Mouse (Mus musculus) gastrocnemius, postnatal 4 days (tissue): Measurements from ENCODE around the gene Lor. TPM values are rescaled to one million over a fixed set of nuclear protein-coding genes. Genes with fewer than 3 reads are reported as not detected.
A peak's percentile ranks its signal among the peaks of the same experiment; 100 is the strongest.

ENCODE experiments used
- DNase-seq, 2 experiments: peaks; one replicate each; pipeline ENCODE4 v3.0.0; 2021 to 2022; ENCODE audit warnings: low spot score in 2 of 2, mixed read lengths in 2 of 2
- long read RNA-seq, 2 experiments: library from polyadenylated mRNA; stranded (forward); transcript quantifications; one replicate each; pipeline ENCODE4 v2.0.0; 2021
- microRNA-seq: library from miRNA; unstranded; fragments of <30 nt; microRNA quantifications from one replicate; pipeline ENCODE4 v1.2.0, GENCODE M21; 2021
- total RNA-seq, 2 experiments: library from RNA; stranded (reverse); gene quantifications; 2 replicates each; pipeline ENCODE4 v1.2.3; 2021

The Lor gene
- total RNA-seq, result under 1 TPM in 1 of 2 experiments, not detected in 1; 0.44 TPM
- long read RNA-seq, experiment 1, transcript Lor-201 (2 exons, 1,779 nt), result major isoform, 145 of 191 reads
- long read RNA-seq, experiment 1, partial matches to known transcripts, result 0 of 191 reads
- long read RNA-seq, experiment 1, other reads (novel, unspliced or antisense), result 46 of 191 reads
- long read RNA-seq, experiment 2, partial matches to known transcripts, result 1 of 1 reads
- long read RNA-seq, experiment 2, other reads (novel, unspliced or antisense), result 0 of 1 reads

- no peak for DNase-seq
Observed at GRCm38 (mm10) chr3:92083042-92083441, at the start of gene Lor. Gene Lor (minus strand): TSS chr3:92083142.

GRCm38 (mm10) chr3:92123847-92124246, 40.9 kb upstream of the Lor start, which contains the start of gene Prr9:
Gene Prr9 (minus strand): TSS chr3:92123947.
- no peak for DNase-seq

- no peak for DNase-seq
Observed at GRCm38 (mm10) chr3:92120902-92121301, 38.0 kb upstream of the Lor start.

- no peak for DNase-seq
Observed at GRCm38 (mm10) chr3:92117930-92118329, 35.0 kb upstream of the Lor start.

DNA sequence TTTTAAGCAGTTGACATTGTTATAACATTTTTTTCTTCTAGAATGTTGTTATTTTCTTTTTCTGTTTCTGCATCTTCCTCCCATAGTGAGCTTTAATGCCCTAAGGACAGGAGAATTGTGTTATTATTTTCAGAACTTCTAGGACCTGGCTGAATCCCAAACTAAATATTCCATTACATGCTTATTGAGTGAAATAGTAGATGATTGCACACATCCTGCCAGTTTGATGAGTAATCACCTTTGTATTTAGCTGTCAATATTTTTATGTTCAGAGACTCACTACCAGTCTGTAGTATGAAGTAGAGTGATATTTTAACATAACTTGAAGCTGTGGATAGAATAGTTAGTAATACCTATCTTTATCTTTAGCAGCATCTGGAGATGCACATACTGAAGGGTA, 28.6 kb upstream of the Lor start:
- DNase-seq, result no peak

- no peak for DNase-seq
Observed at GRCm38 (mm10) chr3:92110790-92111189, 27.8 kb upstream of the Lor start.

DNA sequence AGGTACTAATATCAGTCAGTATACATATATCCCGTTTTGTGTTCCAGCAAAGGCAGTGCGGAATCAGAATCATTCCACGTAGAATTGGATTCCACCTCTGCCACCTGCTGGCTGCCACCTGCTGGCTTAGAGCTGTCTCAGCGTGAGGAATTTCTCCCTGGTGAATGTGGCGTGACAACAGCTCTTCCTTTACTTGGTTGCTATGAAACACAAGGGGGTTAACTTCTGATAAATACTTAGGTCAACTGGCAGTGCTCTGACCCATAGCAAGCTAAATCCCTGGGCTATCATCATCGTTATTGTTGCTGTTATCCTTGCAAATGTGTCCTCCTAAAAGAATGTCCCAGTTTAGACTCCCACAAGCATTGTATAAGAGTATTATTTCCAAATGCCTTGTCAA, 23.6 kb upstream of the Lor start:
- DNase-seq, result no peak

GRCm38 (mm10) chr3:92081285-92081931, 1.5 kb downstream of the Lor start:
- DNase-seq, result peak; percentile 24 to 31

- DNase-seq, result peak; percentile 35 to 64
Observed at GRCm38 (mm10) chr3:92080462-92081284, 2.3 kb downstream of the Lor start.

GRCm38 (mm10) chr3:92050382-92051054, 32.4 kb downstream of the Lor start:
- no peak for DNase-seq

- no peak for DNase-seq
Observed at GRCm38 (mm10) chr3:92033892-92034291, 49.0 kb downstream of the Lor start.

- DNase-seq, result no peak
Observed at GRCm38 (mm10) chr3:92033203-92033602, 49.7 kb downstream of the Lor start.

Small RNA genes within 50 kb of the gene (microRNA-seq; reads per million reads assigned to microRNA genes)
- gene Gm25145, result not detected

Other genes starting within 250 kb of the Lor start
- gene Pglyrp3, start 68.6 kb downstream of the Lor start, total RNA-seq, result not detected
- not detected for gene Prr9, start 40.8 kb upstream of the Lor start, total RNA-seq
- not detected for gene Lelp1, start 59.6 kb upstream of the Lor start, total RNA-seq
- gene Sprr2a1, start 132.7 kb upstream of the Lor start, total RNA-seq, result not detected
- 1 to 10 TPM in 1 of 2 experiments, not detected in 1; 1.6 TPM for gene Sprr2a2, start 132.8 kb upstream of the Lor start, total RNA-seq
- not detected for gene Sprr2a3, start 202.3 kb upstream of the Lor start, total RNA-seq
- not detected for gene Sprr2b, start 233.5 kb upstream of the Lor start, total RNA-seq